Mouse (Mus musculus) cerebellum, adult 11-12 months (tissue): ENCODE results near the gene Ubap1.
A peak's percentile ranks its signal among the peaks of the same experiment; 100 is the strongest.

Experiments used
- DNase-seq: peaks from one replicate; pipeline ENCODE4 v3.0.0; 2022

The Ubap1 gene

GRCm38 (mm10) chr4:41348584-41349198 is at the start of gene Ubap1:
Gene Ubap1 (plus strand): TSS chr4:41348996.
- DNase-seq: peak; percentile 94

GRCm38 (mm10) chr4:41303671-41304070 is 45.1 kb upstream of the Ubap1 start:
- peak; percentile 22 for DNase-seq

GRCm38 (mm10) chr4:41304302-41304701 is 44.5 kb upstream of the Ubap1 start:
- no peak for DNase-seq

GRCm38 (mm10) chr4:41307406-41307805 is 41.4 kb upstream of the Ubap1 start:
- no peak for DNase-seq

- DNase-seq: no peak
Measured at GRCm38 (mm10) chr4:41310567-41311563, 37.9 kb upstream of the Ubap1 start.

GRCm38 (mm10) chr4:41313722-41314121 is 35.1 kb upstream of the Ubap1 start:
- DNase-seq: peak; percentile 32

GRCm38 (mm10) chr4:41314141-41315129 is 34.4 kb upstream of the Ubap1 start, which contains the start of gene Dcaf12:
Gene Dcaf12 (minus strand): TSS chr4:41314889.
- DNase-seq: peak; percentile 96

- DNase-seq: no peak
Measured at GRCm38 (mm10) chr4:41315173-41315572, 33.6 kb upstream of the Ubap1 start.

GRCm38 (mm10) chr4:41318267-41318666 is 30.5 kb upstream of the Ubap1 start:
- DNase-seq: no peak

- DNase-seq: no peak
Measured at GRCm38 (mm10) chr4:41320971-41321370, 27.8 kb upstream of the Ubap1 start.

GRCm38 (mm10) chr4:41326876-41327275 is 21.9 kb upstream of the Ubap1 start:
- no peak for DNase-seq

- no peak for DNase-seq
Measured at GRCm38 (mm10) chr4:41329481-41329880, 19.3 kb upstream of the Ubap1 start.

- DNase-seq: no peak
Measured at GRCm38 (mm10) chr4:41331085-41331484, 17.7 kb upstream of the Ubap1 start.

- no peak for DNase-seq
Measured at GRCm38 (mm10) chr4:41331698-41332421, 16.9 kb upstream of the Ubap1 start.

GRCm38 (mm10) chr4:41336546-41336945 is 12.2 kb upstream of the Ubap1 start:
- no peak for DNase-seq

- DNase-seq: no peak
Measured at GRCm38 (mm10) chr4:41340912-41341550, 7.8 kb upstream of the Ubap1 start.

- DNase-seq: no peak
Measured at GRCm38 (mm10) chr4:41346011-41346410, 2.8 kb upstream of the Ubap1 start.

GRCm38 (mm10) chr4:41347839-41348238 is 957 bp upstream of the Ubap1 start:
- no peak for DNase-seq

GRCm38 (mm10) chr4:41349199-41349591 is 399 bp downstream of the Ubap1 start:
- no peak for DNase-seq

GRCm38 (mm10) chr4:41352758-41353157 is 4.0 kb downstream of the Ubap1 start:
- DNase-seq: no peak

GRCm38 (mm10) chr4:41353265-41353664 is 4.5 kb downstream of the Ubap1 start:
- DNase-seq: no peak
